Mouse (Mus musculus): ENCODE data around the gene Saa2. TPM values are rescaled to one million over a fixed set of nuclear protein-coding genes. Genes with fewer than 3 reads are reported as not detected.
A peak's percentile ranks its signal among the peaks of the same experiment; 100 is the strongest.

Gene Saa2
- total and polyA plus RNA-seq, 3 experiments: not detected

GRCm38 (mm10) chr7:46710390-46710844 is 41.2 kb upstream of the Saa2 start, which contains the start of gene Saal1 (continued):
- TF ChIP-seq SIN3A (IDR thresholded peaks at IDR 0.05; ENCODE audit: low read length): peak; percentile 85
- TF ChIP-seq MYB (IDR thresholded peaks at IDR 0.05; ENCODE audit: low read depth, low read length): no peak
- no peak for TF ChIP-seq MAFK (IDR thresholded peaks at IDR 0.05; ENCODE audit: borderline replicate concordance, low read depth, low read length)
- TF ChIP-seq NELFE (IDR thresholded peaks at IDR 0.05; ENCODE audit: low read depth, low read length): peak; percentile 84
- TF ChIP-seq NRF1 (IDR thresholded peaks at IDR 0.05; ENCODE audit: insufficient read depth, low read depth, low read length, poor library complexity, severe bottlenecking): peak; percentile 71
- TF ChIP-seq CHD2 (IDR thresholded peaks at IDR 0.05; ENCODE audit: low read length): no peak
- no peak for TF ChIP-seq POLR2AphosphoS5 (IDR thresholded peaks at IDR 0.05; ENCODE audit: borderline replicate concordance, low read depth, low read length)
- TF ChIP-seq ETS1 (IDR thresholded peaks at IDR 0.05; ENCODE audit: low read depth, low read length): no peak
- peak; percentile 70 for TF ChIP-seq MAX (IDR thresholded peaks at IDR 0.05; ENCODE audit: low read length)
- no peak for TF ChIP-seq MEF2A (IDR thresholded peaks at IDR 0.05; ENCODE audit: extremely low read depth, insufficient replicate concordance, low read depth, low read length, poor library complexity, severe bottlenecking)

- TF ChIP-seq RCOR1 (IDR thresholded peaks at IDR 0.05; ENCODE audit: low read depth, low read length) (no peak), POLR2AphosphoS5 (IDR thresholded peaks at IDR 0.05; ENCODE audit: borderline replicate concordance, low read depth, low read length) (no peak), USF2 (IDR thresholded peaks at IDR 0.05; ENCODE audit: borderline replicate concordance in 1 of 2, insufficient read depth in 1 of 2, low read depth in 1 of 2, low read length in 2 of 2) (peak in 1 of 2 experiments; percentile 51; a peak in 1 of 4 replicates), HCFC1 (IDR thresholded peaks at IDR 0.05; ENCODE audit: low read depth, low read length) (peak; percentile 43; the same call in 1 of the 2 replicates), POLR2A (IDR thresholded peaks at IDR 0.05; ENCODE audit: control insufficient read depth in 1 of 2, insufficient read depth in 1 of 2, low read depth in 1 of 2, low read length in 2 of 2, poor library complexity in 1 of 2) (no peak), ZKSCAN1 (IDR thresholded peaks at IDR 0.05; ENCODE audit: low read depth, low read length) (no peak), ELF1 (IDR thresholded peaks at IDR 0.05; ENCODE audit: low read depth, low read length) (peak; percentile 54; the same call in 1 of the 2 replicates), MYB (IDR thresholded peaks at IDR 0.05; ENCODE audit: low read depth, low read length) (no peak), MYC (IDR thresholded peaks at IDR 0.05; ENCODE audit: low read depth, low read length) (no peak), CHD2 (IDR thresholded peaks at IDR 0.05; ENCODE audit: low read length) (no peak), MEF2A (IDR thresholded peaks at IDR 0.05; ENCODE audit: extremely low read depth, insufficient replicate concordance, low read depth, low read length, poor library complexity, severe bottlenecking) (no peak), CTCF (IDR thresholded peaks at IDR 0.05 in 2 of 3, conservative IDR thresholded peaks at IDR 0.05 in 1 of 3; ENCODE audit: control insufficient read depth in 1 of 3, insufficient read depth in 1 of 3, low read depth in 2 of 3, low read length in 3 of 3, poor library complexity in 1 of 3, severe bottlenecking in 1 of 3) (no peak), POLR2AphosphoS2 (IDR thresholded peaks at IDR 0.05; ENCODE audit: low read length) (no peak), SIN3A (IDR thresholded peaks at IDR 0.05; ENCODE audit: low read length) (peak; percentile 55), UBTF (IDR thresholded peaks at IDR 0.05; ENCODE audit: borderline replicate concordance, insufficient read depth, low read depth, low read length) (no peak), MAZ (IDR thresholded peaks at IDR 0.05; ENCODE audit: low read depth, low read length) (0 out of 2 replicates have a peak, but pooled peaks have one; percentile 41), USF1 (IDR thresholded peaks at IDR 0.05; ENCODE audit: low read depth, low read length) (peak; percentile 90), TBP (IDR thresholded peaks at IDR 0.05; ENCODE audit: low read depth, low read length) (peak; percentile 75)
- Histone ChIP-seq H3K4me3 (ENCODE audit: control insufficient read depth in 1 of 2, insufficient read depth in 1 of 2, low read depth in 2 of 2, low read length in 2 of 2) (peak overlapping the region; percentile 28 to 43; a peak in 3 of 4 replicates), H3K9ac (ENCODE audit: control insufficient read depth, low read depth, low read length, poor library complexity, severe bottlenecking) (peak overlapping the region; percentile 45), H3K27ac (ENCODE audit: control insufficient read depth, low read depth, low read length) (no peak overlapping the region), H3K9me3 (replicated peaks; ENCODE audit: insufficient read depth, low read length) (no peaks in the 10 kb centered on the region), H3K36me3 (ENCODE audit: control insufficient read depth in 1 of 2, insufficient read depth in 2 of 2, low read length in 2 of 2) (peaks cover 0 to 14% of the 10 kb centered on the region in 2 experiments; a peak in 2 of 4 replicates), H3K27me3 (ENCODE audit: control insufficient read depth in 1 of 2, insufficient read depth in 2 of 2, low read length in 2 of 2) (no peaks in the 10 kb centered on the region), H3K79me2 (ENCODE audit: control insufficient read depth, insufficient read depth, low read length, poor library complexity) (peaks cover 10% of the 10 kb centered on the region), H3K4me1 (ENCODE audit: control insufficient read depth in 1 of 2, insufficient read depth in 2 of 2, low read length in 2 of 2) (peaks cover 11 to 32% of the 10 kb centered on the region in 2 experiments; a peak in 3 of 4 replicates)
- peak; percentile 74 for DNase-seq (ENCODE audit: low read depth, low spot score)
Observed at GRCm38 (mm10) chr7:46712250-46712649, 39.3 kb upstream of the Saa2 start.

Data from MEL (cell line).